Mouse (Mus musculus): Measurements from ENCODE around the gene Clcf1. TPM values are rescaled to one million over a fixed set of nuclear protein-coding genes. Genes with fewer than 3 reads are reported as not detected.

Clcf1 gene
- total RNA-seq, 2 experiments from 2014 or later = 1.6 to 2.0 TPM

DNA sequence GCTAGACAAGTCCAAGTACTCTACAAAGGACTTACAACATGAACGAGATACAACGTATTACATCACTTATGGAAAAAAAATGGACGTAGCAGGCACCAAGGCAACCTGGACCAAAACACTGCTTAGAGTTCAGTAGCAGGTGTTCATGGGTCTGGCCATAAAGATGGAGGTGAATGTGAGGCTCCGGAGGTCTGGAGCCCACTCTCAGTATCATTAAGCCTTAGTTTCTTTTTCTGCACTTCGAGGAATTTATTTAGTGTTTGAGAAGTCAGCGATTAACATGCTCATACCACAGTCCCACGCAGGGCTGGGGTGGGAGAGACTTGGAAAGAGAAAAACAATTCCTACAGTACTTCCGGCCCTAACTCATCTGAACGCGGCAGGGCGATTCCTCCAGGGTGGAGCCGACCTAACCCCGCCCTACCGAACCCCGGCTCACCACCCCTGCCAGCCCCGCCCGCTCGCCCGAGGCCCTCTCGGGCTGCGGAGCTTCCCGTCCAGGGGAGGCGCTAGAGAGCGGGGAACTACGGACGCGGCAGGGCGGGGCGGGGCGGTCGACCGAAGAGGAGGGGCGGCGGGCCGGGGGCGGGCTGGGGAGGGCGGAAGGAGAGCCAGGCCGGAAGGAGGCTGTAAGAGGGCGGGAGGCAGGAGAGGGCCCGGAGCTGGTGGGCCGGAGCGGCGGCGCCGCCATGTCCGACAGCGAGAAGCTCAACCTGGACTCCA, 22.3 kb upstream of the Clcf1 start, which contains the start of gene Ppp1ca:
Ppp1ca (plus strand) TSS at position 538 of the 723 bp plus-strand sequence.
- DNase-seq = peak; percentile 99
- intact Hi-C loops (cut with DNase I) = no loop called here

DNA sequence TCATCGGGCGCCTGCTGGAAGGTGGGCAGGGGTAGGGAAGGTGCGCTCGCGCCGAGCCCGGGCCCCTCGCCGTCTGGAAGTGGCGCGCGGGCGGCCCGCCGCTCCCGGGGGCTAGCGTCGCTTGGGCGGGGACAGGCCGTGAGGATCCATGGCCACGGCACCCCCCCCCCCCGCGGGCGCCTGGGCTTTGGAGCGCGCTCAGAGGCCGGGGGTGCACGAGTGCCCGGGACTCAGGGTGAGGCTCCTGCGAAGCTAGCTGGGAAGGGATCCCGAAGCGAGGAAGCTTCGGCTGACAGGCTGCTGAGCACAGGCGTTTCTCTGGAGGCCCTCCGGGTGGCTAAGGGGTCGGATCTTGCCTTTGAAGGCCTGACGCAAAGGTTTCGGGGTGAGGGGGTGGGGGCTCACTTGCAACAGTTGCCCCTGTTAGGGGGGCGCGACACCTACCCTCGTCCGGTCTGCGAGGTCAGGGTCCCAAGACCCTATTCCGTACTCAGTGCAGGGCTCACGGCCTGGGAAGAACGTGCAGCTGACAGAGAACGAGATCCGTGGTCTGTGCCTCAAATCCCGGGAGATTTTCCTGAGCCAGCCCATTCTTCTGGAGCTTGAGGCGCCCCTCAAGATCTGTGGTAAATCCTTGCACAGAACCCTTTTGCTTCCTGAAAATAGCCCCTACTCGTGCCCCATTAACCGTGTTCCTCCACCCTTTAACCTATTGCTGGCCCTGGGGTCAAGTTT, 21.6 kb upstream of the Clcf1 start:
- intact Hi-C loops (cut with DNase I) = no loop called here
- DNase-seq = no peak

DNA sequence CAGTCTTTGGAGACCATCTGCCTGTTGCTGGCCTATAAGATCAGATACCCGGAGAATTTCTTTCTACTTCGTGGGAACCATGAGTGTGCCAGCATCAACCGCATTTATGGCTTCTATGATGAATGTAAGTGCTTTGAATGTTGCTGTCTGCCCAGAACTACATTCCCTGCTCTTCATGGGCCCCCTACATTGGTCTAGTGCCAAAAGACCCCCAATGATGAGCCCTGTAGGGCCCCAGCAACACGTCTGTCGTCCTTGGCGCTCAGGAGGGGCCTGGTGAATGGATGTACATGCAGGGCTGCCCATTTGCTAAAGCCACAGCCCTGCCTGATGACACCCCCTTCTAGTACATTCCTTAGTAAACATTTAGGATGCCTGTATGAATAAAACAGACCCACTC, 20.9 kb upstream of the Clcf1 start:
- no peak for DNase-seq
- intact Hi-C loops (cut with DNase I) = no loop called here

DNA sequence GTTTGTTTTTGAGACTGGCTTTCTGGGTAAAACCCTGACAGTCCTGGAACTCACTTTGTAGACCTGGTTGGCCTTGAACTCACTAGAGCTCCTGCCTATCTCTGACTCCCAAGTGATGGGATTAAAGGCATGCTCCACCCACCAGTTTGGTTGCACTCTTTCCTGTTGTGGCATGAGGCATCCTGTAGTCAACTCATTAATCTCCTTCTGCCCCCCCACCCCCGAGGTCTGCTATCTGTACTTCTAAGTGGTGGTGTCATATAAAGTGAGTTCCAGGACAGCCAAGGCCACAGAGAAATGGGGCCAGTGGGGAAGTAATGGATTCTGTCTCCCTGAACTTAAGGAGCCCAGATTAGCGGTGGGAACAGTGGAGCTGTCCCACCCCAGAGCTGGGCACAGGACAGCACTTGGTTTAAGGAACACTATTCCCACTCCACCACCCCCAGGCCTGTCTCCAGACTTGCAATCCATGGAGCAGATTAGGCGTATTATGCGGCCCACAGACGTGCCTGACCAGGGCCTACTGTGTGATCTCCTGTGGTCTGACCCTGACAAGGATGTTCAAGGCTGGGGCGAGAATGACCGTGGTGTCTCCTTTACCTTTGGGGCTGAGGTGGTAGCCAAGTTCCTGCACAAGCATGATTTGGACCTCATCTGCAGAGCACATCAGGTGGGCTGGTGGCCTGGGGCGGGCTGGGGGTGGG, 19.9 kb upstream of the Clcf1 start:
- no peak for DNase-seq
- intact Hi-C loops (cut with DNase I) = no loop called here

DNA sequence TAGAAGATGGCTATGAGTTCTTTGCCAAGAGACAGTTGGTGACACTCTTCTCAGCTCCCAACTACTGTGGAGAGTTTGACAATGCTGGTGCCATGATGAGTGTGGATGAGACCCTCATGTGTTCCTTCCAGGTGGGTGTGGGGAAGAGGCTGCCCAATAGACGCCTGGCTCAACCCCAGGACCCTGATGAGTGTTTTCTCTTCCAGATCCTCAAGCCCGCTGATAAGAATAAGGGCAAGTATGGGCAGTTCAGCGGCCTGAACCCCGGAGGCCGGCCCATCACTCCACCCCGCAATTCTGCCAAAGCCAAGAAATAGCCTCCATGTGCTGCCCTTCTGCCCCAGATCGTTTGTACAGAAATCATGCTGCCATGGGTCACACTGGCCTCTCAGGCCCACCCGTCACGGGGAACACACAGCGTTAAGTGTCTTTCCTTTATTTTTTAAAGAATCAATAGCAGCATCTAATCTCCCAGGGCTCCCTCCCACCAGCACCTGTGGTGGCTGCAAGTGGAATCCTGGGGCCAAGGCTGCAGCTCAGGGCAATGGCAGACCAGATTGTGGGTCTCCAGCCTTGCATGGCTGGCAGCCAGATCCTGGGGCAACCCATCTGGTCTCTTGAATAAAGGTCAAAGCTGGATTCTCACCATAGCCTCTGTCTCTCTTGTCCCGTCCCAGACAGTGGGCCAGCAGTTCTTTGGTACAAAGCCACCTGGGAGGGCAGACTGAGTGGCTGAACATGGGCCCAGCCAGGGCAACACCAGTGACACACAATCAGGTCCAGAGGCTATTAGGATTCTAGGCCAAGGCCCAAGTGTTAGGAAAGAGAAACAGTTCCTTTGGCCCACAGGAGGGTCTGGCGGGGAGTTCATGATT, 19.0 kb upstream of the Clcf1 start:
- intact Hi-C loops (cut with DNase I) = loop anchor here (5.0 kb wide), 2 partner anchors 33 to 68 kb away; partner anchors contain the start of genes Aip and Rps6kb2

DNA sequence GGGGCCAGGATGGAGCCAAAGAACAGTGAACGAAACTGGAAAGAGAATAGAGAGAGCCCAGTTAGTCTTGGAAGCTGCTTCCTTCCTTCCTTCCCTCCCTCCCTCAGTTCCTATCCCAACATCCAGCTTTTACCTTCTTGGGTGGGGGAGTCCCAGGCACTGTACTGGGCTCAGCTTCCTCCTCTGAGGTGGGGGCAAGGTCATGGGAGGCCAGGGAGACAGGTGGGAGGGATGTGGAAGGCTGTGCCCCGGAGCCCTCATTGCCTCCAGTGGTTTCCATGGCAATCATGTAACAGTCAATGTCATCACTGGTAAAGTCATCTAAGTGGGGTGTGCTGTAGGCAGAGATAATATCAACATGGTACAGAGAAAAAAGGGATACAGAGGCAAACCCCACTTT, 18.0 kb upstream of the Clcf1 start:
- intact Hi-C loops (cut with DNase I) = loop anchor here (5.0 kb wide), 2 partner anchors 34 to 69 kb away; partner anchors contain the start of genes Aip and Rps6kb2
- DNase-seq = no peak

More for the DNA sequence above, 19.0 kb upstream of the Clcf1 start:
- no peak for DNase-seq

DNA sequence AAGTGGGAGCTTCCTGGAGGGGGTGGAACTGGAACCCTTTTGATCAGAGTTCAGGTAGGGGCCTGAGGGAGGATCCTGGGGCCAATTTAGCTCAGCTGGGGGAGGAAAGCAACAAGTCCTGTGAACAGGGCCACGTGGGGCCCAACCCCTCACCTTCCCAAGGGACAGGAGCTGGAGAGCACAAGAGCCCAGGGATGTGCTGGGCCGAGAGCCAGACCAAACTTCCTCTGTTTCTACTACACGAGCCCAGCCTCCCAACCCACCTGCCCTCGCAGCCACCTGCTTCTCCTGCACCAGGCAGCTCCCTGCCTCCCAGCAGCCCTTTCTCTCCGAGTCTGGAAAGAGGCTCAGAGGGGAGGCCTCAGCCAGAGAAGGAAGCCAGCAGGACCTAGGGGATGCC, 17.5 kb upstream of the Clcf1 start:
- DNase-seq = peak; percentile 37 to 43
- intact Hi-C loops (cut with DNase I) = loop anchor here (5.0 kb wide), 2 partner anchors 34 to 69 kb away; partner anchors contain the start of genes Aip and Rps6kb2

DNA sequence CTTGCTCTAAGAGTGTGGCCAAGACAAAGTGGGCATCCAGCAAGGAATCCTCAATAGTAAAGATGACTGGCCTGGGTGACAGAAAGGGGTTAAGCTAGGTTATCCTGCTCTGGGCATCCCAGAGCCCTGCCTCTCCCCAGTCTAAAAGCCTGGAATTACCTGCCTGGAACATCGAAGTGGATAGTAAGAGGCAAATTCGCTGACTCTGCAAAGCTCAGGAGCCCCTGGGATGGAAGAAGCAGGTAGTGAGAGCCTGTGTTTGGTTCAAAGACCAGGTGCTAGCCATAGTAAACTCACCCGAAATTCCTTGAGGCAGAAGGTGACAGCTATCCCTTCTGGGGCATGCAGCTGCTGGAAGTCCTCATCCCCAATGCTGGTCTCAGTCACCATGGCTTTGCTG, 16.9 kb upstream of the Clcf1 start:
- intact Hi-C loops (cut with DNase I) = loop anchor here (5.0 kb wide), 2 partner anchors 35 to 70 kb away; partner anchors contain the start of genes Aip and Rps6kb2
- no peak for DNase-seq

DNA sequence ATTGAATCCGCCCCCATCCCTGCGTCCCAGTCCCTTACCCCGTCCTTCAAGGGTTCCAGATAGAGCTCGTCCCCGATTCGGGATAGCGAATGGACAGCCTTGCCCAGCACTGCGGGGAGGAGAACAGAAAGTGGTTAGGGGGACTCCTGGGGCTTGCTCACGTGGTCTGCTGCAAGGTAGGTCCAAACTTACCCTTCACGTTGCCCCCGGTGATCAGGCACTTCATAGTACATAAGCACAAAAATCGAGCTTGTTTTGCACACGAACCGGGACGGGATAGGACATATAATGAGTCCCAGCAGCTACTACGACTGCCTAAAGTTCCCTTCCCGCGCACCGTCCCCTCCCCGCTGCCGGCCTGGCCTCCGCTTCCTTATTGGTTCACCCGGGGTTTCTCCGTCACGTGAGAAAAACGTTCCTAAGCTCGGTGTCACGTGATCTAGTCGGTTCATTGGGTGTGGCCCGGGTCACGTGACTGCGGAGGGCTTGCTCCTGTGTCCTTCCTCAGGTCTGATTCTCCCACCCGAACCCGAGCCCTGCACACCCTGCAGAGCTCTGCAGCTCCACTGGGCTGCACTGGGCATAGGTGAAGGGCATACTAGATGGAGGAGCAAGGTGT, 12.6 kb upstream of the Clcf1 start, which contains the start of gene Rad9a:
Rad9a (minus strand) TSS at position 372 of the 619 bp plus-strand sequence.
- peak; percentile 93 to 96 for DNase-seq
- intact Hi-C loops (cut with DNase I) = no loop called here

DNA sequence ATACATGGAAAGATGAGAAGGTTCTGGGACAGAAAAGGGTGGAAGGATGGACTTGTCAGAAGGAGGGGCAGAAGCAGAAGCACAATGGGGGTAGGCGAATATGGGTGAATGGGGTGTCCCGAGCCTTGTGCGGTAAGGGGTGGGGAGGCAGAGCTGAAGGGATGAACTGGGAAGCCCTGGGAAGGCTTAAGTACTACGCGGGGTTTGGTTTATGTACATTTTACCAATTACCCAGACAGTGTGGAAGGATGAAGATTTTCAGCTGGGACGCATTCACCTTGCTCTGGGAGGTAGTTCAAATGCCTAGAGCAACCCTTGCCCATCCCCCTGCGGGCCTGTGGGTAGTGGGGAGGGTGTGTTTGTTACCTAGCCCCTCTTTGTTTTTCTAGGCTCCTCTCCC, 11.9 kb upstream of the Clcf1 start:
- no peak for DNase-seq
- intact Hi-C loops (cut with DNase I) = no loop called here

DNA sequence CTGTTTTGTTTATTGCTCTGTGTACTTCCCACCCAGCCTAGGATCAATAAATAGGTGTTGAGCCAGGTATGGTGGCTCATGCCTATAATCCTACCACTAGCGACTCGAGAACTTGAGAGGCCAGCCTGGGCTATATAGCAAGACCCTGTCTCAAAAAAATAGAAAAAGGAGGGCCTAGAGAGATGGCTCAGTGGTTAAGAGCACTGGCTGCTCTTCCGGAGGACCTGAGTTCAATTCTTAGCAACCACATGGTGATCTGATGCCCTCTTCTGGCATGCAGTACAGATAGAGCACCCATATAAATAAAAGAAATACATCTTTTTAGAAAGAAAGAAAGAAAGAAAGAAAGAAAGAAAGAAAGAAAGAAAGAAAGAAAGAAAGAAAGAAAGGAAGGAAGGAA, 10.9 kb upstream of the Clcf1 start:
- DNase-seq = no peak
- intact Hi-C loops (cut with DNase I) = no loop called here

DNA sequence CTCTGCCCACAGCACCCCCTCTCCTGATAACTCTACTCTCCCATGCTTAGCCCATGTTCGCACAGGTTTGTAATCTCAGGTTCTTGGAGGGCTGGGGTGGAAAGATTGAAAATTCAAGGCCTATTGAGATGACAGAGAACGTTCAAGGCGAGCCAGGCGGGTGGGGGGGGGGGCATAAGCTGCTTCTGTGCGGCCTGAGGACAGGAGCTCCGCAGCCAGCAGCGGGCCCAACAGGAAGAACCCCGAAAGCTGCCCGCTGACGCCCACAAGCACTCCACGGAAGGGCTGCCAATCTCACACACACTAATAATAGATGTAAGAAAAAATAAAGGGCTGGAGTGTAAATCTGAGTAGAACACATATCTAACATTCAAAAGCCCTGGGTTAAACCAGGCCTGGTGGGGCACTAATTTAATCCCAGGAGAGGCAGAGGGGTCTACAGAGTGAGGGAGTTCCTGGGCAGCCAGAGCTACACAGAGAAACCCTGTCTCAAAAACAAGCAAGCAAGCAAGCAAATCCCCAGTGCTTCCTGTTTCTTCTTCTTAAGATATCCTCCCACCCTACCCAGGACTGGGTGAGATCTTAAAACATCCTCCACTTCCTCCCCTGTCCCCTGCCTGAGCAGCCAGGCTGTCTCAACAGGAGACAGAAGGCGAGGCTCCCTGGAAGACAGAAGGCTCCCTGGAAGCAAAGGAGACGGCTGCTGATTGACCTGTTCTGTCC, 10.3 kb upstream of the Clcf1 start:
- intact Hi-C loops (cut with DNase I) = no loop called here
- no peak for DNase-seq

DNA sequence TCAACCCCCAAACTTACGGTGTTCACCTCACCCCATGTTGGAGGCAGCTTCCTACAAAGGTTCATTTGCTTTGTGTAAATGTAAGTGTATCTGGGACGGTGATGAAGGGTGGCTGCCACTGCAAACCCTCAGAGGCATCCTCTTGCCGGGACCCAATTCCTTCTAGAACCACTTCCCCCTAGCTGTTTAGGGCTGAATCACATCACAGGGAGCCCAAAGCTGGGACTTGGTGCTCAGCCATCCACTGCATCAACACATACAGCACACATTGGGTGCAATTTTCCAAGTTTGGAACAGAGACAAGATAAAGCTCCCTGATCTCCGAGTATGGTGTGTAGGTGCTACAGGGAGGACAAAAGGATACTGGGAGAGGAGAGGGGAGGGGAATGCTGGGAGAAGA, 9.1 kb upstream of the Clcf1 start:
- no peak for DNase-seq
- intact Hi-C loops (cut with DNase I) = loop anchor here (5.0 kb wide), 1 partner anchor 107 kb away; no protein-coding TSS in a partner anchor

DNA sequence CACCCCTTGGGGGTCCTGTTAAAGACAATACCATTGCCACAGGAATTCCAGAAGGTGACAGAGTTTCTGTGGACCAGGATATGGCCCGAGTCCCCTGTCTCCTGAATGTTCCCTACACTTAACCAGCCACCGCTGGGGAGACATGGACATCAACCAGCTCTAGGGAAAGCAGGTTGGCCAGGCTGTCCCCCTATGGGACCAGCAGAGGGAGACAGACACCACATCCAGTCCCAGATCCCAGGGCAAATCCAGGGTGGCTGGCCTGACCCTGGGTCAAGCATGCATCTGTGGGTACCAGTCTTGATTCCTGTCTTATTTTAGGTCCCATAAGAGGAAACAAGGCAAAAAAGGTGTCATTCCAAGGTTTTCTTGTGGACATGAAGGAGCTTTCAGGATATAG, 7.1 kb upstream of the Clcf1 start:
- intact Hi-C loops (cut with DNase I) = loop anchor here (1.0 to 5.0 kb wide), 2 partner anchors 21 to 105 kb away; no protein-coding TSS in a partner anchor
- DNase-seq = peak; percentile 76 to 81

DNA sequence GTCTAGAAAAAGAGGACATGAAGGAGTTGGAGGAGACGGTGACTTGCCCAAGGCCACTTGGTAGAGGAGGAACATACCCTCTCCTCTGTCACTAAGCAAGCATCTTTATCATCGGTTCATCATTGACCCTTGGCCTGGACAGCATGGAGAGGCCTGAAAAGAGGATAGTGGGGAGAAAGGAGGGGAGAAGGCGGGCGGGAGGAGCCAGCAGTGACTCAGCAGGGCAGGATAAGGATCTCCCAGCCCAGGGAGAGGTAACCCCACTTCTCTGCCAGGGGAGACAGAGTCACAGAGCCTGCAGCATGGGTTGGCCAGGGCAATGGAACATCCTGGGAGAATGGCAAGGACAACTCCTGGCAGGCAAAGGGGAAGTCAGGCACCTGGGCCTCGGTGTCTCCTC, 5.5 kb upstream of the Clcf1 start:
- no peak for DNase-seq
- intact Hi-C loops (cut with DNase I) = loop anchor here (5.0 kb wide), 1 partner anchor 104 kb away; no protein-coding TSS in a partner anchor

DNA sequence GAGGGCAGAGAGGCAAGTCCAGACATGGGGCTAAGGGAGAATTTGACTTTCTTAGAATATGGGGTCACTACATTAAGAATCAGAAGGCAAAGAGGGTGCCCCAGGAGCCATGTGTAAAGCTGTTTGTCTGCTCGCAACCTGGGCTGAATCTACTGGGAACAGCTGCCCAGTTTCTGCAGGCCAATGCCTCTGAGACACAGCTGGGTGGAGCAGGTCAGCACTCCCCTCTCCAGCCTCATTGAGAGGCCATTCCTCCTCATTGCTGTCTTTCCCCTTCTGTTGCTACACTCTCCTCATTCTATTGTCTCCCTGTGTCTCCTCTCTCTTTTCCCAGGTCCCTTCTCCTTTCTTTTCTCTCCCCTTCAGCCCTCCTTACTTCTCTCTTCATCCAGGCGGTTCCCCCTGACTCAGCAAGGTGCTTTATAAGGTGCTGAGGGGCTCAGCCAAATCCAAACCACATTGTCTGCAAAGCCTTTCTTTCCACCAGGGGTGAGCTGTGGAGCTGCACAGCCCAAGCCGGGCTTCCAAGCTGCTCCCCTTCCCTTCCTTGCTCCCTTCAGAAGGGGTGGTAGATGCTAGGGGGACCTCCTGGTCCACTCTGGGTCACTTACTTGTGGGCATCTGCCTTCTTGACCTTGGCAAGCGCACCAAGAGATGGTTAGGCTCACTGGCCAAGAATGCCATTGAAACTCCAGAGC, 2.0 kb upstream of the Clcf1 start:
- no peak for DNase-seq

DNA sequence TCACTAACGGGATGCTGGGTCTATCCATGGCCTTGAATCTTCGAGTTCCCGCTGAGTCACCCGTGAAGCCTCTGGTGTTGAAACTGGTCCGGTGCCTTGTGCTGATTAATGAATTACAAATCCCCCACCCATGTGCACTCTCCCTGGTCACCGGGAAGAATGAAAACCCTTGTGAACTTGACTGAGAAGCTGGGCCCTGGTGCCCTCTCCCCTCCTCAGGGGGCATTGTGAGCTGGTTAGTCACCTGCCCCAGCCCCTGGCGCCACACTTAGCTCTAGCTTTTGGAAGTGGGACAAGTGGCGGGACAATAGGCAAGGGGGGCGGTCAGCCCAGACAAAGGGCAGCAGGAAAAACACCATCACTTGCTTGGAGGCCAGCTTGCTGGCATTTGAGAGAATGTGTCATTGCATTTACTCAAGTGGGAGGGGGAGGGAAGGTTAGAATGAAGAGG, 489 bp upstream of the Clcf1 start:
- intact Hi-C loops (cut with DNase I) = no loop called here
- peak in 1 of 2 experiments; percentile 40 for DNase-seq

More for the DNA sequence above, 2.0 kb upstream of the Clcf1 start:
- intact Hi-C loops (cut with DNase I) = no loop called here

Measured in heart, postnatal 14 days (tissue).